Mouse (Mus musculus): ENCODE results near the gene Plekhh2.

DNA sequence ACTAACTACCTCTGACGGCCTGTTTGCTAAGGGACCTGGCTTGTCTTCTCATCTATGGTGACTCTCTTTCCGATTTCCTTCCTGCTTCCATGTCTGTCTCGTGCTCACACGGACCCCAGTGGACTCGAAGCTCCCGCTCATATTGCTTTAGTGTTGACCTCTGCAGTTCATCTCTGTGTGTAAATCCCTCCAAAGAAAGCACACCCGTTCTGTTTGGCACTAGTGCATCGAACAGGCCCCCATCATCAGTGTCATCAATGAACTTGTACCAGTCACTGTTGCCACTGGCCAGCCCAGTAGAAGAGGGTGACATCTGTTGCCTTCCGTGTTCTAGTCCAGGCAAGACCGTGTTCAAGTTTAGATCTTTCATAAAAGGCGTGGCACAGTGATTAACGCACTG, 57.1 kb downstream of the Plekhh2 start:
- TF ChIP-seq CTCF (IDR thresholded peaks at IDR 0.05; ENCODE audit: low read depth) (no peak), EP300 (IDR thresholded peaks at IDR 0.05; ENCODE audit: low read depth) (no peak)
